Mouse (Mus musculus) neural tube, embryonic 15.5 days (tissue): ENCODE data around the gene Cmas. TPM values are rescaled to one million over a fixed set of nuclear protein-coding genes. Genes with fewer than 3 reads are reported as not detected.

Experiments
- ATAC-seq: fragments of 200-750 bp; cut with Nextera tagmentation; 2 replicates; pipeline ENCODE4 v1.8.0; 2017; ENCODE audit warnings: mild to moderate bottlenecking, moderate TSS enrichment, moderate library complexity; ENCODE audit not compliant: low FRiP score
- H3K27ac ChIP-seq: fragments of 300-500 bp; sonication (generic); replicated peaks from 2 replicates; pipeline ENCODE4 v1.5.1; 2015; ENCODE audit warnings: mild to moderate bottlenecking, inconsistent platforms
- H3K27me3 ChIP-seq: fragments of 300-500 bp; sonication (generic); replicated peaks from 2 replicates; pipeline ENCODE4 v1.6.1; 2015; ENCODE audit warnings: inconsistent platforms
- H3K36me3 ChIP-seq: fragments of 300-500 bp; sonication (generic); 2 replicates; pipeline ENCODE4 v1.6.1; 2015; ENCODE audit warnings: inconsistent platforms
- H3K4me1 ChIP-seq: fragments of 300-500 bp; sonication (generic); 2 replicates; pipeline ENCODE4 v1.6.1; 2015; ENCODE audit warnings: inconsistent platforms
- H3K4me2 ChIP-seq: fragments of 300-500 bp; sonication (generic); 2 replicates; pipeline ENCODE4 v1.6.1; 2015; ENCODE audit warnings: inconsistent platforms, mild to moderate bottlenecking, moderate library complexity
- H3K4me3 ChIP-seq: fragments of 300-500 bp; sonication (generic); replicated peaks from 2 replicates; pipeline ENCODE4 v1.5.1; 2015; ENCODE audit warnings: mild to moderate bottlenecking, inconsistent platforms
- H3K9ac ChIP-seq: fragments of 300-500 bp; sonication (generic); replicated peaks from 2 replicates; pipeline ENCODE4 v1.6.1; 2015; ENCODE audit warnings: mild to moderate bottlenecking, inconsistent platforms
- H3K9me3 ChIP-seq: fragments of 300-500 bp; sonication (generic); replicated peaks from 2 replicates; pipeline ENCODE4 v1.6.1; 2016; ENCODE audit warnings: inconsistent platforms
- WGBS: fragments of 180-500 bp; shearing (Covaris S2); methylation state at CpG from one replicate; pipeline ENCODE4 v1.1.7; 2015; ENCODE audit warnings: mixed read lengths; 5-methylcytosine and 5-hydroxymethylcytosine counted together
- polyA plus RNA-seq: library from polyadenylated mRNA; unstranded; fragments of >200 nt; fragmentation: Nextera tagmentation; extraction: Ambion mirVana; gene quantifications from 2 replicates; pipeline ENCODE4 v1.2.1, GENCODE M21; 2015

Gene Cmas
- polyA plus RNA-seq, 1 experiment from 2014 or later: 177 TPM

- Histone ChIP-seq H3K27ac (no peak overlapping the region), H3K27me3 (no peaks in the 10 kb centered on the region), H3K4me1 (peaks cover 16% of the 10 kb centered on the region), H3K9ac (no peak overlapping the region), H3K4me3 (no peak overlapping the region), H3K9me3 (no peaks in the 10 kb centered on the region), H3K4me2 (no peak overlapping the region), H3K36me3 (no peaks in the 10 kb centered on the region)
- 80% methylated on average over 15 of the region's 15 CpGs for WGBS
- ATAC-seq: no peak
Observed at GRCm38 (mm10) chr6:142795655-142796441, 39.4 kb downstream of the Cmas start.

DNA sequence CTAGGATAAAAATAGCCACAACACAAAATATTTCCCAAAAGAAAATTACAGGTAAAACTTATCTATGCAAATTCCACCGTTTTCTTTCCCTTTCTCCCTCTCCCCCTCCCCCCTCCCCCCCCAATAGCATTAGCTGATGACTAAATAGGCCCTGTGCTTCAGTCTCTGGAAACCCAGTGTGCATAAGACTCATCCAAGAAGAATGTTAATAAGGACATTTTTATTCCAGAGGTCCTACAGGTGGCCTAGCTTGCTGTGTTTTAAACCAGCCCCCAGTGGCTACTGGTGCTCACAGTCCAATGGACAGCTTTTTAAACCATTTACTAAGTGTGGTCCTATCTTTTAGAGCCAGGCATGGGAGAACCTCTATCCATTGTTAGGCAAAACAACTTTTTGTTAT lies 41.5 kb downstream of the Cmas start:
- no peak overlapping the region for H3K4me2 ChIP-seq
- ATAC-seq: no peak
- 69% methylated on average over 1 of the region's 1 CpGs for WGBS
- no peak overlapping the region for H3K27ac ChIP-seq
- no peak overlapping the region for H3K9ac ChIP-seq
- H3K4me3 ChIP-seq: no peak overlapping the region
- H3K27me3 ChIP-seq: no peaks in the 10 kb centered on the region
- no peaks in the 10 kb centered on the region for H3K9me3 ChIP-seq
- H3K4me1 ChIP-seq: peaks cover 13% of the 10 kb centered on the region
- H3K36me3 ChIP-seq: no peaks in the 10 kb centered on the region

DNA sequence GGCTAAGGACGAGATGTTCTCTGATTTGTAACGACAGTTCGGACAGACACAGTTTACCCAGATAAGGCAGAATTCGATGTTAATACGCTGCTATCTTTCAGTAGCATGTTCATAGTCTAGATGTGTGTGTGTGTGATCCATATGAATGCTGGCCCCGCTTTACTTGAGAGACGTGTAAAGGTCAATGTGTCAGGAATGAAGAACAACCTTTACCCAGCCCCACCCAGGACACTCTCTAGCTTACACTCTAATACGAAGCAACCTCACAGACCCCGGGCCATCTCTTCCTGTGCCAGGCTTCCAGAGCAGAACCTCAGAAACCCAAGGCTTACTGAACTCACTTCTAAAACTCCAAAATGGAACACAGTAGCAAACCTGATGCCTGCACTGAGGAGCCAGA lies 42.4 kb downstream of the Cmas start:
- H3K27me3 ChIP-seq: no peaks in the 10 kb centered on the region
- H3K9ac ChIP-seq: no peak overlapping the region
- H3K4me1 ChIP-seq: peaks cover 5% of the 10 kb centered on the region; the same call in 1 of the 2 replicates
- no peak overlapping the region for H3K27ac ChIP-seq
- H3K4me3 ChIP-seq: no peak overlapping the region
- no peaks in the 10 kb centered on the region for H3K9me3 ChIP-seq
- 79% methylated on average over 9 of the region's 9 CpGs for WGBS
- no peak for ATAC-seq
- no peaks in the 10 kb centered on the region for H3K36me3 ChIP-seq
- H3K4me2 ChIP-seq: no peak overlapping the region

- 85% methylated on average over 7 of the region's 7 CpGs for WGBS
- Histone ChIP-seq H3K27ac (no peak overlapping the region), H3K9me3 (no peaks in the 10 kb centered on the region), H3K36me3 (no peaks in the 10 kb centered on the region), H3K4me2 (no peak overlapping the region), H3K27me3 (no peaks in the 10 kb centered on the region), H3K4me1 (peaks cover 5% of the 10 kb centered on the region; the same call in 1 of the 2 replicates), H3K9ac (no peak overlapping the region), H3K4me3 (no peak overlapping the region)
- ATAC-seq: no peak
Observed at GRCm38 (mm10) chr6:142799704-142800374, 43.4 kb downstream of the Cmas start.

GRCm38 (mm10) chr6:142801687-142802086 lies 45.2 kb downstream of the Cmas start:
- Histone ChIP-seq H3K4me3 (no peak overlapping the region), H3K27ac (no peak overlapping the region), H3K9ac (no peak overlapping the region), H3K4me2 (no peak overlapping the region), H3K27me3 (no peaks in the 10 kb centered on the region), H3K9me3 (no peaks in the 10 kb centered on the region), H3K4me1 (peaks cover 5% of the 10 kb centered on the region; the same call in 1 of the 2 replicates), H3K36me3 (no peaks in the 10 kb centered on the region)
- ATAC-seq: no peak
- WGBS: 75% methylated on average over 5 of the region's 5 CpGs

- Histone ChIP-seq H3K27me3 (no peaks in the 10 kb centered on the region), H3K4me2 (no peak overlapping the region), H3K9me3 (no peaks in the 10 kb centered on the region), H3K4me1 (peaks cover 5% of the 10 kb centered on the region; the same call in 1 of the 2 replicates), H3K27ac (no peak overlapping the region), H3K9ac (no peak overlapping the region), H3K4me3 (no peak overlapping the region), H3K36me3 (no peaks in the 10 kb centered on the region)
- WGBS: 63% methylated on average over 11 of the region's 11 CpGs
- ATAC-seq: no peak
Observed at GRCm38 (mm10) chr6:142802617-142803525, 46.4 kb downstream of the Cmas start.

DNA sequence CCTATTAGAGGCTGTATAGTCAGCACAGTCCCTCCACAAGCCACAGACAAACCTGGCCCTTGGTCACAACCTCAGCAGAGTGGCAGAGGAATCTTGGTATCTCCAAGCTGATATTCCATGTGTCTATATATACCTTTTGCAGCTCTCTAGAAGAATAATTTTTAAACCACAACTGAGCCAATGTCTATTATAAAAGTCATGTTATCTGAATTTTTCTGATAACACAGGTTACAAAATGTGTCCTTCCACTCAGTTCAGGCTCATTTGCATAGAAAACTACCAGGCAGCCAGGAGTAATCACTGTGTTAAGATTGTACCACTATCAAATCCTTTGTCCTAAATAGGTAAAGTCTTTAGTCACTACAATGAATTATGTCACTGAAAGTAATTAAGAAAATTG lies 47.9 kb downstream of the Cmas start, which contains the start of gene Sult6b2:
Gene Sult6b2 (minus strand): TSS at position 101 of the 400 bp plus-strand sequence.
- peaks cover 5% of the 10 kb centered on the region; the same call in 1 of the 2 replicates for H3K4me1 ChIP-seq
- no peaks in the 10 kb centered on the region for H3K9me3 ChIP-seq
- H3K27ac ChIP-seq: no peak within 1 kb of the TSS
- H3K36me3 ChIP-seq: no peaks in the 10 kb centered on the region
- H3K27me3 ChIP-seq: no peaks in the 10 kb centered on the region
- no peak for ATAC-seq
- no peak within 1 kb of the TSS for H3K4me2 ChIP-seq
- H3K9ac ChIP-seq: no peak within 1 kb of the TSS
- H3K4me3 ChIP-seq: no peak within 1 kb of the TSS

GRCm38 (mm10) chr6:142806326-142806725 lies 49.8 kb downstream of the Cmas start:
- WGBS: 82% methylated on average over 4 of the region's 4 CpGs
- Histone ChIP-seq H3K27me3 (no peaks in the 10 kb centered on the region), H3K4me2 (no peak overlapping the region), H3K27ac (no peak overlapping the region), H3K4me3 (no peak overlapping the region), H3K9me3 (no peaks in the 10 kb centered on the region), H3K4me1 (peaks cover 5% of the 10 kb centered on the region; the same call in 1 of the 2 replicates), H3K9ac (no peak overlapping the region), H3K36me3 (no peaks in the 10 kb centered on the region)
- ATAC-seq: no peak

- H3K27ac ChIP-seq: no peak overlapping the region
- peaks cover 8% of the 10 kb centered on the region for H3K4me1 ChIP-seq
- no peak overlapping the region for H3K9ac ChIP-seq
- 48% methylated on average over 6 of the region's 6 CpGs for WGBS
- no peaks in the 10 kb centered on the region for H3K27me3 ChIP-seq
- ATAC-seq: no peak
- H3K4me3 ChIP-seq: no peak overlapping the region
- H3K4me2 ChIP-seq: no peak overlapping the region
- H3K36me3 ChIP-seq: no peaks in the 10 kb centered on the region
- no peaks in the 10 kb centered on the region for H3K9me3 ChIP-seq
Observed at GRCm38 (mm10) chr6:142809373-142810098, 53.0 kb downstream of the Cmas start.

- 73% methylated on average over 6 of the region's 6 CpGs for WGBS
Observed at GRCm38 (mm10) chr6:142810239-142810638, 53.8 kb downstream of the Cmas start.

DNA sequence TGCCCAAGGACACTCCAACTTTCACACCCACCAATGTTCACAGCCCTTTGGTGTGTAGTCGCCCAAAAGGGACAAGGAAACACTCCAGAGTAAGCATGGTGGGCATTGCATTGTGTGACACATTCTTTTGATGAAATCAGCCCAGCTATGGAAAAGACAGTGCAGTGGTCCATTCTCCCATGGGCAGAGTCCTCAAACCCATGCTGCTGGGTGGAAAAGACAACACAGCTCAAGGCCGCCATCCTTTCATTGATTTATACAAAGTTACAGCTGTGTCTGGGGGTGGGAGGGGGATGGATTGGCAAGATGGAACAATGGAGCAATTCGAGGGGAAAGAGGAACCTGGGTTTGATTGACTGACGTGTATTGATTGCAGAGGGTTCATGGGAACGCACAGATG lies 56.5 kb downstream of the Cmas start:
- H3K27me3 ChIP-seq: no peaks in the 10 kb centered on the region
- peaks cover 8% of the 10 kb centered on the region for H3K4me1 ChIP-seq
- H3K9me3 ChIP-seq: no peaks in the 10 kb centered on the region
- no peak overlapping the region for H3K4me3 ChIP-seq
- no peak for ATAC-seq
- no peaks in the 10 kb centered on the region for H3K36me3 ChIP-seq
- no peak overlapping the region for H3K9ac ChIP-seq
- WGBS: 56% methylated on average over 5 of the region's 5 CpGs
- no peak overlapping the region for H3K27ac ChIP-seq
- no peak overlapping the region for H3K4me2 ChIP-seq

More at GRCm38 (mm10) chr6:142810239-142810638, 53.8 kb downstream of the Cmas start:
- H3K9me3 ChIP-seq: no peaks in the 10 kb centered on the region
- H3K4me3 ChIP-seq: no peak overlapping the region
- no peak overlapping the region for H3K4me2 ChIP-seq
- H3K27me3 ChIP-seq: no peaks in the 10 kb centered on the region
- no peak for ATAC-seq
- peaks cover 8% of the 10 kb centered on the region for H3K4me1 ChIP-seq
- H3K36me3 ChIP-seq: no peaks in the 10 kb centered on the region
- no peak overlapping the region for H3K9ac ChIP-seq
- H3K27ac ChIP-seq: no peak overlapping the region
